Mouse (Mus musculus): ENCODE data around the gene Mef2a. TPM values are rescaled to one million over a fixed set of nuclear protein-coding genes. Genes with fewer than 3 reads are reported as not detected.
A peak's percentile ranks its signal among the peaks of the same experiment; 100 is the strongest.

Gene Mef2a
- 100 to 1,000 TPM; 146 to 147 TPM for total RNA-seq (2021)

DNA sequence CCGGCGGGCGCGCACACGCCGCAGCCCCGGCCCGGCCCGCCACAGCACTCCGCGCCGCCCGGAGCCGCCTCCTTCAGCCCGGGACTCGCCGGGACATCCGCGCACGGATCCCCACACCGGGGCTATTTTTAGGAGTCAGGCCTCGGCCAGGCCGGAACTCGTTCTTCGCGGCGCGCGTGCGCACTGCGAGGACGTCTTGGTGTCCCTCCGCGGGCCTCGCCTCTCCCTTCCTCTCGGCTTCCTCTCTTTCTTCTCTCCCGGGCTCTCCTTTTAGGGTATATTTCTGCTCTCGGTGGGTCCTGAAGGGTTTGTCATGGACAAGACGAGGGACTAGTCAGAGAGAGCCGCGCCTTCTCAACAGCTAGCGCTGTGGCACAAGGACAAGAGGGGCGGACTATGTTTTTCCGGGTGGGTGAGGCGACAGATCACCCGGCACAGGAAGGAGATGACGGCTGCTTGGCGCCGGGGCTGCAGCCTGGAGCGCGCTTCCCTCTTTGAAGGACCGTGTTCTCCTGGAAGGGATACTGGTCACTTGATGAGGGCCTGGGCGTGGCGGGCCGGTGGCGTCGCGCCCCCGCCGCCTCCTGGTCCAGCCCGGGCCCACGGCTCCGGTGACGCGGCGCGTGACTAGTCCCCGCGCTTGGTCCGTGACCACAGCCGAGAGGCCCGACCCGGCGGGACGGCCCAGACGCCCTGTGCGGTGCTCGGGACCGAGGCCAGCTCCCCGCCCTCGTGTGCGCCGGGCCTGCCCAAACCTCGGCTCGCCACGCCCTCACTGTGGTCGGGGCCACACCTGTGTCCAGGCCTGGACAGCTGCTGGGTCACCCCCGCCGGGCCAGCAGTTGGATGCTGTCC, at the start of gene Mef2a:
Gene Mef2a (minus strand): TSS at position 130 of the 855 bp plus-strand sequence.
- DNase-seq (ENCODE audit: extremely low spot score in 1 of 2, low spot score in 2 of 2), result peak; percentile 94 to 98
- intact Hi-C loops (cut with DNase I), result loop anchor here (5.0 kb wide), 3 partner anchors 64 to 249 kb away; no protein-coding TSS in a partner anchor

- intact Hi-C loops (cut with DNase I), result no loop called here
- DNase-seq (ENCODE audit: extremely low spot score in 1 of 2, low spot score in 2 of 2), result peak; percentile 44 to 54
Observed at GRCm38 (mm10) chr7:67421476-67422186, 49.0 kb upstream of the Mef2a start.

DNA sequence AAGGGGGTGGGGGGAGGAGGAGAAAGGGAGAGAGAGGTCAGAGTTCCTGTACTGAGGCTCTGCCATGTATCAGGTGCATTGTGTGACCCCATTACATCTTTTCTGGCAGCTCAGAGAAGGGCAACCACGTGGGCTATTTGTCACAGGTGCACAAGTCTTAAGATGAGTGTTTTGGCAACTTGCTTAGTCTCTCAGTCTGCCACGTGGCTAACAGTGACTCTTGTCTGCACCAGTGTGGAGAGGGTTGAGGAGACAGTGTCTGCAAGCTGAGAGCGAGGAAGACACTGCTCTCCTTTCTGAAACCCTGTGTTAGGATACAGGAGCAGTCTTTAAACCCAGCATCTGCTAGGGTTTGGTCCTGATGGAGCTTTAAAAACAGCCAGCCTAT, 48.4 kb upstream of the Mef2a start:
- no peak for DNase-seq (ENCODE audit: extremely low spot score in 1 of 2, low spot score in 2 of 2)
- intact Hi-C loops (cut with DNase I), result no loop called here

DNA sequence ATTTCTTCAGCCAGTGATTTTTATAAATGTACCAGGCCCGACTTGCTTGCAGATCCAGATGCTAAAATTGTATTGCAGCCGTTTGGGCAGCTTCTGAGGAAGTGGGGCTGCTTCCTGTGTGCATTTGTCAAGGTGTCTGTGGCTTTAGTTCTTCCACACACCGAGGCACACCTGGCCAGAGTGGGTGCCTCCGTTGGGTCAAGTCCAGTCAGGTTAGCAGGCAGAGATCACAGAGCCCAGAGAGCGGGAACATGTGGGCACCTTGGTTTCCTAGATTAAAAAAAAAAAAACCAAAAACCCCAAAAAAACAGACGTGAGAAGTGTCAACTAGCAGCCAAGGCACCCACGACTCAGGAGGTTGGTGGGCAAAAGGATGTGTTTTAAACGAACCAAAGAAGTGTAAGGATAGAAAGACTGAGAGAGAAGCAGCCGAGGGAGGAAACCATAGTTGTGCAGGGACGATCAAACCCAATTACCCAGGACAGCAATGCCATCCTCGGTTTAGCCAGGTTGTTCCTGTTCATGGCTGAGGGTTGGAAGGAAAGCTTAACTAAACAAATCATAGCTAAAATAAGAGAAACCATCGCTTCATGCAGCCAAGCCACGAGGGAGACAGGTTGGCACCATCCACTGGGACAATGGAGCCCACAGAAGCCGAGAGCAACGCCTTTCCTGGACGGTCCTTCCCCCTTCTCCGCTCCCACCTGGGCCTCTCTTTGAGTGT, 47.1 kb upstream of the Mef2a start:
- intact Hi-C loops (cut with DNase I), result no loop called here
- no peak for DNase-seq (ENCODE audit: extremely low spot score in 1 of 2, low spot score in 2 of 2)

- DNase-seq (ENCODE audit: extremely low spot score in 1 of 2, low spot score in 2 of 2), result no peak
- intact Hi-C loops (cut with DNase I), result no loop called here
Observed at GRCm38 (mm10) chr7:67418122-67418521, 45.5 kb upstream of the Mef2a start.

DNA sequence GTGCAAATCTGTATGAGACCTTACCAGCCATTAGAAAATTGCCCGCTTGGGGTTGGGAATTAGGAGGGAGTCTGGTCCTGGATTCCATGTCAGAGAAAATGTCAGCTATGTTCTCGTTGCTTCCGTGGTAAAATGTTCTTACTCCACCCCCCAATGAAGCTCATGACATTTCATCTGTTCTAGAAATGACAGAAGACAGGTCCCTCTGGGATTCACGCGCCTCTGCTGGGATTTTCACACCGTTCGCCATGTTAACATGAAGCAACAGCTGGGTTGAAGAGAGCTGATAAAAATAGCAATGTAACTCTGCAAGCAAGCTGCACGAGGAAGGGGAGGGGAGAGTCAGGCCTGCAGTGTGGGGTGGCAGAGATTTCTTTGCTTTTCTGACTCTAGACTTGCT, 42.1 kb upstream of the Mef2a start:
- DNase-seq (ENCODE audit: extremely low spot score in 1 of 2, low spot score in 2 of 2), result peak; percentile 55 to 56
- intact Hi-C loops (cut with DNase I), result no loop called here

DNA sequence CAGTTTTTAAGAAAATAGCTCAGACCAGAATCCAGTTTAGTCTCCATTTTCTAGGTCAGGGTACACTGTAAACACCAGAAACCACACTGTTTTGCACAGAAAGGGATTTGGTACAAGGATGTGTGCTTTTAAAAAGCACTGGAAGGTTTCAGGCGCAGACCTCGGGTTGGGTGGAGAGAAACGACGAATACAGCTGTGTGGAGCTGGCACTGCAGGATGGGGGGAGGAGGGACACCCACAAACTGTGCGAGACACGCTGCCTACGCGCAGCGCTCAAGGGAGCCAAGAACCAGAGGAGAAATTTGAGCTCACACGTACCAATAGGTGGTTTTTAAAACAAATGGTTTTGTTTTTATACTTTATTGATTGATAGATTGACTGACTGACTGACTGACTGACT, 40.0 kb upstream of the Mef2a start:
- DNase-seq (ENCODE audit: extremely low spot score in 1 of 2, low spot score in 2 of 2), result no peak
- intact Hi-C loops (cut with DNase I), result no loop called here

DNA sequence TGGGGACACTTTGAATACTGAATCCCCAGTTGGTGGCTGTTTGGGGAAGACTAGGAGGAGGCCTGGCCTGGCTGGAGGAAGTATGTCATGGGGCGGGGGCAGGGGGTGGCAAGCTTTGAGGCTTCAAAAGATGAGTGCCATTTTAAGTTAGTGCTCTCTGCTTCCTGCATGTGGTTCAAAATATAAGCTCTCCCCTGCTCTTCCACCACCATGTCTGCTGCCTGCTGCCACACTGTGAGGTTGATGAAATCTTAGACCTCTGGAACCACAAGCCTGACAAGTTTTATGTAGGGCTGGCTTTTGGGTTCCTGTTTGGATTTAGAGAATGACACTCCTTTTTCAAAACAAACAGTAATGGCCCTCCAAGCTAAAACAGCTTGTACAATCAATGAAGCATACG, 34.4 kb upstream of the Mef2a start:
- intact Hi-C loops (cut with DNase I), result no loop called here
- no peak for DNase-seq (ENCODE audit: extremely low spot score in 1 of 2, low spot score in 2 of 2)

DNA sequence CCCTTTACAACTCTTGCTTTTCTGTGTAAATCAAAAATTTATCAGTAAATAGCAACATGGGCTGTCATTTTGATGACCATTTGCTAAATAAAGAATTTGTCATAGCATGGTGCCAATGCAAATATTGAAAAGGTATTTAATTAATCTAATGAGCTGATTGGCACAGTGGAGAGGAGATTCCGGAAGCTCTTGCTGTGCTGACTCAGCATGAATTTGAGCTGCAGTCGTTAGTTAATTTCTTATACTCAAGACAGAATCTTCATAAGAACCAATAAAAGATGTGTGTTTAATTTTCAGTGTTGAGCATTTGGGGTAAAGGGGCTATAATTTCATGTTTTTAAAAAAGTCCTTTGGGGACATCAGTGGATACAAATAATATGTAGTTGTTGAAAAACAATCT, 31.5 kb upstream of the Mef2a start:
- intact Hi-C loops (cut with DNase I), result no loop called here
- DNase-seq (ENCODE audit: extremely low spot score in 1 of 2, low spot score in 2 of 2), result no peak

- DNase-seq (ENCODE audit: extremely low spot score in 1 of 2, low spot score in 2 of 2), result no peak
- intact Hi-C loops (cut with DNase I), result no loop called here
Observed at GRCm38 (mm10) chr7:67402353-67402752, 29.7 kb upstream of the Mef2a start.

- DNase-seq (ENCODE audit: extremely low spot score in 1 of 2, low spot score in 2 of 2), result no peak
- intact Hi-C loops (cut with DNase I), result no loop called here
Observed at GRCm38 (mm10) chr7:67401379-67401778, 28.7 kb upstream of the Mef2a start.

- intact Hi-C loops (cut with DNase I), result no loop called here
- no peak for DNase-seq (ENCODE audit: extremely low spot score in 1 of 2, low spot score in 2 of 2)
Observed at GRCm38 (mm10) chr7:67390760-67391159, 18.1 kb upstream of the Mef2a start.

DNA sequence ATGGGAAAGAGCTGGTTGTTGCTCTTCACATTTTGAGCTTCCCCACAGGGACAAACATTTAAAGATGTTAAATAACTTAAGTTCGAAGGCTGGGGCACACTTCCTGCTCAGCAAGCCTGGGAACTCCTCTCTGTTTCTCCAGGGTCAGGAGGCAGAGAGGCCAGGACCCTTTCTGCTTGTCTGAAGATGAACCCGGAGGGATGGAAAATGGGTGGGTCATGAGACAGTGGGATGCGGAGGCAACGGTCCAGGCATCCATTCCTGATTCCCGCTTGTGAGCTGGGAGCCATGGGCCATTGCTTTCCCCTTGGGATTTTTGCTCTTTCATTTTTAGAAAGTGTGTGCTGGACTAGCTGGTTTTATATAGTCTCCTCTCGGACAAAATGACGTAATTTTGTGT, 17.4 kb upstream of the Mef2a start:
- intact Hi-C loops (cut with DNase I), result no loop called here
- DNase-seq (ENCODE audit: extremely low spot score in 1 of 2, low spot score in 2 of 2), result no peak

DNA sequence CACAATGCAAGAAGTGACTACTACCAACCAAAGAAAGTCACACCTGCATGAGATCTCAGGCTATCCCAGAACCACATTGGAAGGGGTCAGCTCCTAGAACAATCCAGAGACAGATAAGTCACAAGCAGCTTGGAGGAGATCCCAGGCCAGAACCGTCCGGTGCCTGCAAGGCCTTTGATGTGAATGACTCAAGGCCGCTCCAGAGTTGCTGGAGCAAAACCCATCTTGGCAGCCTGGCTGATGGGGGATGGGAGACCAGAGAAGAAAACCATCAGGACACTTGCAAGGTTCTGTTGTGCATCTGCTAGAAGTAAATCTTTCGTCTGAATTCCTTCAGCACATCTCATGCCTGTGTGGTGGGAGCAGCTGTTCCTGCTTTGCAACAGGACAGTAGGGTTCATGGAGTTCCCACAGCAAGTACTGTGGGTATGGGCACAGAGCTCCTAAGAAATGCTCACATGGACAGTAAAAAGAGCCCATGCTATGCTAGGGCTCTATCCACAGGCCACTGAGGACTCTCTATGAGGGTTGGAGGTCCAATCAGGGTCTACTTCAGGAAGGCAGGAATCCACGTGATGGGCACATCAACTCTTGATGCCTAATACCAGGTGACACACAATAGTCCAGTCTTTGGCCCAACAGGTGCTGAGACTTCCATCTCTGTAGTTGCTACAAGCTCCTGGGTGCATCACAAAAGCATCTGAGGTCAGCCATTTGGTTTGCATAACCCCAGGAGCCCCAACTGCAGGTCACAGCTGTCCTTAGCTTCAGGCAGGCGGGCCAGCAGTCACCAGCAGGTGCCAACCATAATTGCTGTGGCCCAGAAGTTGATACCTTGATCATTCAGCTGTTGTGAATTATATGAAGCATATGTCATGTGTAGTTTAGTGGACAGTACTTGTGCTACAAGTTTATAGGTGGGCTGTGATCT, 12.5 kb upstream of the Mef2a start:
- peak in 1 of 2 experiments; percentile 43 for DNase-seq (ENCODE audit: extremely low spot score in 1 of 2, low spot score in 2 of 2)

GRCm38 (mm10) chr7:67380174-67381129, 7.8 kb upstream of the Mef2a start:
- intact Hi-C loops (cut with DNase I), result no loop called here
- no peak for DNase-seq (ENCODE audit: extremely low spot score in 1 of 2, low spot score in 2 of 2)

More for the DNA sequence above, 12.5 kb upstream of the Mef2a start:
- intact Hi-C loops (cut with DNase I), result no loop called here

GRCm38 (mm10) chr7:67376796-67377195, 4.1 kb upstream of the Mef2a start:
- intact Hi-C loops (cut with DNase I), result no loop called here
- DNase-seq (ENCODE audit: extremely low spot score in 1 of 2, low spot score in 2 of 2), result no peak

DNA sequence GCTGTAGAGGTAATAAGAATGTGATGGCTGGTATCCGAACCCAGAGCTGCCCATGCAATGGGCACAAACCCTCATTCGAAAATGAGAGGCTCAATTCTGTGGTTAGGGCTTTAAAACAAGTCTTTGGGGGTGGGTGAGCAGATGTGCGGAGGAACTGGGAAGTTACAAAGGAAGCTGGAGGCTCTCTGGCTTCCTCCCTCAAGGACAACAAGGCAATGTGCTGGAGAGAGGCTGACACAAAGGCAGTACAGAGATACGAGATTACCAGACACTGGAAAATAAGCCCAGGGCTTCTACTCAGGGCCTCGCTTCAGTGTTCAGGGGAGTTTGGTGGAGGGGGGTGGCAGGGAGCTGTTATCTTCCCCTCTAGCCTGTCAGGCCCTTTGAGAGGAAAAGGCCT, 1.3 kb upstream of the Mef2a start:
- DNase-seq (ENCODE audit: extremely low spot score in 1 of 2, low spot score in 2 of 2), result peak; percentile 34 to 42
- intact Hi-C loops (cut with DNase I), result loop anchor here (5.0 kb wide), 3 partner anchors 63 to 248 kb away; no protein-coding TSS in a partner anchor
